Mouse (Mus musculus): ENCODE measurements around the gene Sh2d3c.

The Sh2d3c gene

DNA sequence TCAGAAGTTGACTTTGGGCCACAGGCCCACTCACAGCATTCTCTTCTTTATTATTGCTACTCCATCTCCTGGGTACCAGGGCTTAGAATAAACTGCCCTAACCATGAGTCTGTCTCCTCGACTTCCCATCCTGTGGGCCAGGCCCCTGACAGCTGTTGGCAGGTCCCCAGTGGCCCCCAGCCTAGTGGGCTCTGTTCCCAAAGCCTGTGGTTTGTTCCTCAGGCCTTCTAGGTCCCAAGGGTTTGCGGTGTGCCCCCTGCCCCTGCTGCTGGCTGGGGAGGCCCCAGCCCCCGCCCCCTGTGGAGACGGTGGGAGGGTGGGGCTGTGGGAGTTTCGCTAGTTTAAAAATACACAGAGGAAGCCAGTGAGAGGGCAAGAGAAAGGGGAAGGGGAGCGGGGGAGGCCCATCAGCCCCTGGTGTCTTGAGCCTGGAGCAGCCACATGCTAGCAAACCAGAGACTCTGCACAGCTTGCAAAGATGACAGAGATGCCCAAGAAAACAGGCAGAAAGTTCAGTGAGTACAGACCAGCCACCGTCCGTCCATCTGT is at the start of gene Sh2d3c:
Gene Sh2d3c (plus strand): TSS at position 375 of the 549 bp plus-strand sequence.
- no peak for DNase-seq (ENCODE audit: low spot score in 2 of 2)

DNA sequence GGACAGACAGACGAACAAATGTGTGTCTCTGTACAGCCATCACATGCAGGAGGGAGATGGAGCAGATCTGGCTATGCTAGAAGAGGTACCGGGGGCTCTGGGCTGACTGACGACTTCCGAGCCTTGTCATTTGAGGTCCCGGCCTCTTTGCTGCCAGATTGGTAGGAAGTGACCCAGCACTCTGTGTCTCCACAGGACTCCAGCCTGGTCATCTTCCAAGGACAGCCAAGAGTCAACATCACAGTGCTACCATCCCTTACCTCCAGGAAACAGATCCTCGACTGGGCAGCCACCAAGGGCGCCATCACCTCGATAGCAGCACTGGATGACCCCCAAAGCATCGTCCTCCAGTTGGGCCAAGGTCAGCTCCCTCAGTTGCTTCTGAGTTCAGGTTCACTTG is 49.7 kb upstream of the Sh2d3c start:
- DNase-seq (ENCODE audit: low spot score in 2 of 2): no peak

DNA sequence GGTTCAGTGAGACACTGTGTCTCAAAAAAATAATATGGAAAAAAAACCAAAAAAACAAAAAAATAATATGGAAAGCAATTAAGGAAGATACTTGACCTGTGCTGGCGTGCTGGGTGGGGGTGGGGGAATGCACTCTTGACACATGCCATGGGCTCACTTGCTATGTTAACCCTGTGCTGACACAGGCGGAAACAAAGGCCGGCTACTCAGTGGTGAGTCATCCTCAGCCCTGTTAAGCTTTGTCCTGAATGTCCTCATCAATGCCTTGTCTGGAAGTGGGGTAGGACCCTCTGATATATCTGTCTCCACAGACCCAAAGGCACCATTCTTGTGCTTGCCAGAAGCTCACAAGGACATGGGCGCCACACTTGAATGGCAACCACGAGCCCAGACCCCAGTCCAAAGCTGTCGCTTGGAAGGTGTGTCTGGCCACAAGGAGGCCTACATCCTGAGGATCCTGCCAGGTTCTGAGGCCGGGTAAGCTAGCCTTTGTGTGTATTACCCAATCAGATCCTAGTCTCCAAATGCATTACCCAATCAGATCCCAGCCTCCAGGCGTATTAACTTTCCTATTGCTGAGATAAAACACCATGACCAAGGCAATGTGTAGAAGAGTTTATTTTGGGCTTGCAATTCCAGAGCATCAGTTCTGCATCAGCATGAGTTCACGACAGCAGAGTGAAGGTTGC is 48.8 kb upstream of the Sh2d3c start:
- DNase-seq (ENCODE audit: low spot score in 2 of 2): no peak

DNA sequence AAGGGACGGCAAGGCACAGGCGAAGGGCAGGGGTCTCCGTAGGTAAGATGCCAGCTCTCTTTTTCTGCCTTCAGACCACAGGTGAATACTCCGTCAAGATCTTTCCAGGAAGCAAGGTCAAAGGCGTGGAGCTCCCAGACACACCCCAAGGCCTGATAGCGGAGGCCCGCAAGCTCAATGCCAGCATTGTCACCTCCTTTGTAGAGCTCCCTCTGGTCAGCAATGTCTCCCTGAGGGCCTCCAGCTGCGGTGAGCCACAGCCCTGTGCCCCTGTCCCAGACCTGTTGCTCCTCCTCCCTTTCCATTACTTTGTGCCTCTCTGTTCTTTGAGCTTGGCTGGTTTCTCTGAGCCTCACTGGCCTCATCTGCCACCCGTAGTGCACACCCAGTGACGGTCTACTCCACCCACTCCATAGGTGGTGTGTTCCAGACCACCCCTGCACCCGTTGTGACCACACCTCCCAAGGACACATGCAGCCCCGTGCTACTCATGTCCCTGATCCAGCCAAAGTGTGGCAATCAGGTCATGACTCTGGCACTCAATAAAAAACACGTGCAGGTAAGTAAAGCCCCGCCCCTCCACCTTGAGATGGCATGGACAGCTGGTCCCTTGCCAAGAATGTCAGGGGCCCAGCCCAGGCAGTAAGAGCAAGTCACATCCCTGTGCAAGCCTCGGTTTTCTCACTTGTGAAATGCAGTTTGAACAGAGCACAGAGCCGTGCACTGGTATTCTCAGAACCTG is 47.5 kb upstream of the Sh2d3c start:
- no peak for DNase-seq (ENCODE audit: low spot score in 2 of 2)

DNA sequence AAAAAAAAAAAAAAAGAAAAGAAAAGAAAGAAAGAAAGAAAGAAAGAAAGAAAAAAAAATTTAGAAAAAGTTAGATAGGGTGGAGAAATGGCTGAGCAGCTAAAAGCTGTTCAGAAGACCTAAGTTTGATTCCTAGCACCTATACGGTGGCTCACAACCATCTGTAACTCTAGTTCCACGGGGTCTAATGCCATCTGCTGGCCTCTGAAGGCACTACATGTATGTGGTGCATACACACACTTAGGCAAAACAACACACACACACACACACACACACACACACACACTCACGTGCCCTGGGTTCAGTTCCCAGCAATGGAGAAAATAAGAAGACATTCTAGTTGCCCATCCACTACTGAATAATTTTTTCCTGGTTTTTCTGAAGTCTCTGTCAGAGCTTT is 44.0 kb upstream of the Sh2d3c start:
- DNase-seq (ENCODE audit: low spot score in 2 of 2): no peak

DNA sequence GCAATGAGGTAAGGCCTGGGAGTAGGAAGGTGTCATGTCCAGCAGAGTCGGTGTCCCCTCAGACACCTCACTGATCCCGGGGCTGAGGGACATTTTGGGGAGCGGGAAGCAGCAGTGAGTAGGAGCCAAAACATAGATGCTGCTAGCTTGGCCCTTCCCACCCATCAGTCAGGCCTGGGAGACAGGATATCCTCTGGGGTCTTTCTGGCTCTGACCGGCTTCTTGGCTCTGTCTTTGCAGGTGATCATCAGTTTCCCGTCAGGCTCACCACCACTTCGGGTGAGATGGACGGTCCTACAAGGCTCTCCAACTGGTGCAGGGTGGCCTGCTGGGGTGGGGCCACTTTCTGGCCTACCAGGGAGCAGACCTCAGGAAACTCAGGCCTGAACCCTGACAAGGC is 43.2 kb upstream of the Sh2d3c start:
- DNase-seq (ENCODE audit: low spot score in 2 of 2): no peak

DNA sequence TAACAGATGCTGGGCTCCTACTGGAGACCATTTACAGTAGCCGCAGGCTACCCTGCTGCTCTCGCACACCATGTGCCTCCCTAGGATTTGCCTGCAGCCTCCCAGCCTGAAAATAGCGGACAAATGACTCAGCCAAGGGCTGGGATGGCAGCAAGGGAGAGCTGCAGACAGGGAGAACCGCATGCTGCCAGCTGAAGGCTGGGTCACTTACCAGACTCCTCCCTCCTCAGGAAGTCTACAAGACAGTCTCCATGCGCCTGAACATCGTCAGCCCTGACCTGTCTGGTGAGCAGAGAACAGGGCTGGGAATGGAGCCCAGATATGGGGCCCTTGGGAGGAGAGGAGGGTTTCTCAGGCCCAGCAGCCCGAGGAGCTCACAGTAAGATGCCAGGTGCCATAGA is 40.8 kb upstream of the Sh2d3c start:
- DNase-seq (ENCODE audit: low spot score in 2 of 2): peak; percentile 48 to 68

DNA sequence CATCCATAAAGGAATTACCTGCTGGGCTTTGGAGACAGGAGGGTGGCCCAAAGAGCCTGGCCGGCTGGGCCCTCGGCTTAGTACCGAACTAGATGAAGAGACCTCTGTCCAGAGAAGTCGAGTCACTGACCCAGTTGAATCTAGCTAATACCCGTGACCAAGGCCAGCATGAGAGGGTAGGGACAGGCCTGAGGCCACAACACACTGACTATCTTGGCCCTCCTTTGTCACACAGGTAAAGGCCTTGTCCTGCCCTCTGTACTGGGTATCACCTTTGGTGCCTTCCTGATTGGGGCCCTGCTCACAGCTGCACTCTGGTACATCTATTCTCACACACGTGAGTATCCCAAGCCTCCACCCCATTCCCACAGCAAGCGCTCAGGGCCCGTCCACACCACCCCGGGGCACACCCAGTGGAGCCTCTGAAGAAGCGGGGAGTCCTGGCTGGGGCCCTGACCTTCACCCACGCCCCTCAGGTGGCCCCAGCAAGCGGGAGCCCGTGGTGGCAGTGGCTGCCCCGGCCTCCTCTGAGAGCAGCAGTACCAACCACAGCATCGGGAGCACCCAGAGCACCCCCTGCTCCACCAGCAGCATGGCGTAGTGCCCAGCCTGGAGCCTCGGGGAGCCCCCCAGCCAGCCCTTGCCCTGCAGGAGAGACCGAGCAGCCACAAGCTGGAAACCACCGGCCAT is 39.7 kb upstream of the Sh2d3c start:
- DNase-seq (ENCODE audit: low spot score in 2 of 2): no peak

DNA sequence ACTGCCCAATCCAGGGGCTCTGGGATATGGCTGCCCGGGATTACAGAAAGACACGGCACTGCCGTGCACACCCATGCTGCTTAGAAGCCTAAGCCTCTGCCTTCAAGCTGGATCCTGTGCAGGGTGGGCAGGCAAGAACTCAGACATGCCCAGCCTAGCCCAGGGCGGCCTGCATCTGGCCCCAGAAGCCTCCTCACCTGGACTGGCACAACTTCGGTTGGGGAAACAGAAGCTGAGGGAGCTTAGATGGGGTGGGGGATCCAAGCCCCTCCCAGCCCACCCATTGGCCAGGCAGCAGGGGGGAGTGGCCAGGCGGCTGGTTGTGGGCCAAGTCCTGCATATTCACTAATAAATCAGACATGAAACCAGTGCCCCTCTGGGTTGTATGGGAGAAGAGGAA is 39.1 kb upstream of the Sh2d3c start:
- no peak for DNase-seq (ENCODE audit: low spot score in 2 of 2)

DNA sequence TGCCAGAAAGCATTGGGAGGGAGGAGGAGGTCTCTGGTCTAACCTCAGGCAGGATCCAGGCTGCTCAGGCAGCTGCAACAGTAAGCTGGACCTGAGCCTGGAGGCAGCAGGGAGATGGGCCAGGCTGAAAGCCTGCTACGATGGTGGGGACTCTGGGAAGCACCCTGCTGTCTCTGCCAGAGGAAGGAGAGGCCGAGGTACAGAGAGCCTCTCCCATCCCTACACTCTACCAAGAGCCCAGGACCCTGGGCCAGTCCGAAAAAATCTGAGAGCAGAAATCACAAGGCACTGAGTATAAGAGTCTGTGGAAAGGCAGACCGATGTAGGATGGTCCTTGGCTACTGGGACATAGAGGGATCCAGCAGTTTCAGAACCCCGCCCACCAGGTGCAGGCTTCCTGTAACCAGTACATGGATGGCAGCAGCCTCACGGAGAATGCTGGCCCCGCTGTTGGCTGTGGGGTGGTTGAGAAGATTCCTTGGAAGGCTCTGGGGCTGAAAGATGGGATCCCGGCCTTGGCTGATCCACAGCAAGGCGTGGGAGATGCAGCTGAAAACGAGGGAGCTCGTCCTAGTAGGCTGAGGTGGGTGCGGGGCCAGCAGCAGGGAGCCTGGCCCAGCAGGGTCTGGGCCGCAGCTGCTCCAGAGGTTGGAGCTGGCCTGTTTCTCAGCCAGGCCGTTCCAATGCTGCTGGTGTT is 38.0 kb upstream of the Sh2d3c start:
- DNase-seq (ENCODE audit: low spot score in 2 of 2): no peak

DNA sequence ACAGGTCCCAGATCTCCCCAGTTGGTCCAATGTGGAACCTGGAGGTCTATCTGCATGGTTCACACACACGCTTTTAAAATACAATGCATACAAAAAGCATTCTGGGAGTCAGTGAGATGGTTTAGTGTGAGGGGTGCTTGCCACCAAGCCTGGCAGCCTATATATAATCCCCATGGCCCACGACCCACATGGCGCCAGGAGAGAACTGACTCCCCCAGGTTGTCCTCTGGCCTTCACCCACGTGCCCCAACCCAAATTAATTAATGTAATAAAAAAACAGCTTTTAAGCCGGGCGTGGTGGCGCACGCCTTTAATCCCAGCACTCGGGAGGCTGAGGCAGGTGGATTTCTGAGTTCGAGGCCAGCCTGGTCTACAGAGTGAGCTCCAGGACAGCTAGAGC is 37.2 kb upstream of the Sh2d3c start:
- no peak for DNase-seq (ENCODE audit: low spot score in 2 of 2)

DNA sequence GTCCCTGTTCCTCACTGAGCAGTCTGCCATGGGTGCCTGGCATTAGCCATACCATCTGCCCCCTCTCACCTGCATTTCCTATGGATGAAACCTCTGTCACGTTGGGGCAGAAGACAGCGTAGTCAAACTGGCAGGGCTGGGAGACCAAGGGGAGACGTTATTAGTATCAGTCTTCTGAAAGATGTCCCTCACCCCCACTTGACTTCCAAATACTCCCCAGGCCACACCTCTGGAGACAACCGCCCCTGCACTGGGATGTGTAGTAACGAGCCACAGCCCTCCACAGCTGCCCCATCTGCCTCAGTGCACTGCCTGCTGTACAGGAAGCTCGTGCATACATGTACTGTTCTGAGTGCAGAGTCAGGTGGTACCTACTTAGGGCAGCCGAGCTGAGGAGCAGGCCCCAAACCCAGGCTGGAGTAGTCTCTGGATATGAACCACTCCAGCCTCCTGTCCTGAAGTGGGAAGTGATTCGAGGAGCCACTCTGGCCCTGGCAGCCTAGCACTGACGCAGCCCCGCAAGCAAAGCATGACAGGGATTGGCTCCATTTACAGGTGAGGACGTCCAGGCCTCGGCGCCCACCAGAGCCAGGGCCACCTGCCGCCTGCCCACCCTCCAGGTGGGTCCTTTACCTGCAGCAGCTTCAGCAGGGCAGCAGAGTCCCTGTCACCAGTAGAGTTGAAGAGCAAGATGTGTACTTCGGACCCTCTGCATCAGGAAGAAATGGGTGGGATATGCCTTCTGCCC is 36.0 kb upstream of the Sh2d3c start:
- no peak for DNase-seq (ENCODE audit: low spot score in 2 of 2)

DNA sequence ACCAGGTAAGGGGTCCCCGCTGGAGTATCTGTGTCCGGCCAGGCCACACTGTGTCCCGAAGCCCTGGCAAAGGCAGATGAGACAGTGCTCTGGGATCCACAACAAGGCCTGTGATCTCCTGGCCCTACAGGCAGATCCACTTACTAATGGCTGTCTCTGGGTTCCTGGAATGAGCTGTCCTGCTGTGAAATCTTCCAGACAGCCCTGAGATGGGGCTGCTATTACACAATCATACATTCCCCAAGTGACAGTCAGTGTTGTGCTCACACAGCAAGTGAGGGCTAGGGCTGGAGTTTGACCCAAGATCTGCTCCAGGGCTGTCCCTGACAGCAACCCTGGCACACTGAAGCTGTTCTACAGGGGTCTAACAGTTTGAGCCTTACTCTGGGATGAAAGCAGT is 35.0 kb upstream of the Sh2d3c start:
- no peak for DNase-seq (ENCODE audit: low spot score in 2 of 2)

DNA sequence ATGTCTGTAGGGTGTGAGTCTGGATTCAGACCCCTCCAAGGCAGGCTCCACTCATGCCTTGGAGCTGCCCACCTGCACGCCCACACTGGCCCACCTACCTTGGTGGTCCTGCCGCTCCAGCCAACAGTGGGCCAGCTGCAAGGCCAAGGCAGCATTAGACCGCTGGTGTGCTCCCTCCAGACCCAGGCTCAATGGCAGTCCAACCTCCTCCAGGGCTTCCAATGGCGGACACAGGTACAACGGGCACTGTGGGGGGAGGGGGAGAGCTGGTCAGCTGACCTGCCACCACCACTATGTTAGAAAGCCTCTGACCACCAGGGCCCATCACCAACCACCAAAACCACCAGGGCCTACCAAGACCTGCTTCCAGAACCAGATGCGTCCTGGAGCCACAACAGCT is 34.2 kb upstream of the Sh2d3c start:
- DNase-seq (ENCODE audit: low spot score in 2 of 2): no peak

DNA sequence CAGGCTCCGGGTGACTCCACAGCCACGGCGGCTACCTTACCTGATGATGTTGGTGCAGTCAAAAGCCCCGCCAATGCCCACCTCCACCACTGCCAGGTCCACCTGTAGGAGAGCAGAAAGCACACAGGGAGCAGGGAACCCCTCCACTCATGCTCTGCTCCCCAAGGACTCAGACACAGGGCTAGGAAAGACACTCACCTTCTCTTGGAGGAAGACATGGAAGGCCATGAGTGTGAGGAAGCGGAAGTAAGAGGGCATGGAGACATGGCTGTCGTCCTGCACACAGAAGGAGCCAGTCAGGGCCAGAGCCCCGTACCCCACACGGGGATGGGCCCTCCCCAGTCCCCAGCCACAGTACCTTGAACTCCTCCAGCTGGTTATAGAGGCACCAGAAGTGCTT is 33.3 kb upstream of the Sh2d3c start:
- DNase-seq (ENCODE audit: low spot score in 2 of 2): no peak

DNA sequence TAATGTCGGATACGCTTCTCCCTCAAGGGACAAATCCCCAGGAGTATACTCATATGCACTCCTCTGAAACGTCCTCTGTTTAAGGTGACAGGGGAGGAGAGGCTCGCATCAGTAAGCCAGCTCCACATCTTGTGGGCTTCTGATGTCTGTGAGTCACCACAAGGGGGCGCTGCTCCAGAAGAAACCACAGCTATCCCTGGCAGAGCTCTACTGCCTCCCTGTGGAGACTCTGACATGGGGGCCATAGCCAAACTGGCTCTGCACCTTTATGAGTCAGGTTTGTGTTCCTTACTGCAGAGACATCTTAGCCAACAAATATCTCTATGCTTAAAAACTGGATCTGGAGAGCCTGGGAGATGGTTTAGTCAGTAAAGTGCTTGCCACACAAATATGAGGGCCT is 31.4 kb upstream of the Sh2d3c start:
- DNase-seq (ENCODE audit: low spot score in 2 of 2): peak in 1 of 2 experiments; percentile 93

DNA sequence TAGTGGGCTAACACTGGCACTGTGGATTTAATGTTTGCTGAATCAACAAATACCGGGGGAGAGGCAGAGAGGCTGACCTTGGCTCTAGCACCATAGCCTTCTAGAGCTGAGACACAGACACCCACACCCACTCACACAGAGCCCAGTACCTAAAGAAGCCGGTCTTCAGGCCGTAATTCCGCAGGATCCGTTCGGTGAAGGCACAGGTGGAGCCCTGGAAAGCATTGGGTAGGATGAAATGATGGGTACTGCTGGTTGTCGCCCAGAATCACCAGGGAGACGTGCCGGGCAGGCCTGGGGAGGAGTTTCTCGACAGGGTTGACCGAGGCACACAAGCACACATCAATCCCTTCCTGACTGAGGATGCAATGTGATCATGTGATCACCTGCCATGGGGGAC is 29.8 kb upstream of the Sh2d3c start:
- no peak for DNase-seq (ENCODE audit: low spot score in 2 of 2)

DNA sequence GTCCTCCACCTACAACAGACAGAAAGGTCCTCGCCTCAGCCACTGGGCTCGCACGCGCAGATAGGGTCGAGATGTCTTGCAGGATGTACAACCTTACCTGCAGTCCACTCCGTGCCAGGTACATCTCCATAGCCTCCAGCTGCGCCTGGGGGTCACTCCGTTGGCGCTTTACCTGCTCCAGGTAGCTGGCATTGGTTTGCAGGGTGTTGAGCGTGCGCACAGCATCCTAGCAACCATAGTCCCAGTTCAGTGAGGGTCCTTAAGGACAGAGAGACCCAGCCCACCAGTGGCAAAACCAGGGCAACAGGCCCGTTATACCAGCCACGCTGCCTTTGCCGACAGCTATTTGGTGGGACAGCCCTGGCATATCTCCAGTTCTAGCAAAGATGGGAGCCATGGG is 28.4 kb upstream of the Sh2d3c start:
- DNase-seq (ENCODE audit: low spot score in 2 of 2): no peak

DNA sequence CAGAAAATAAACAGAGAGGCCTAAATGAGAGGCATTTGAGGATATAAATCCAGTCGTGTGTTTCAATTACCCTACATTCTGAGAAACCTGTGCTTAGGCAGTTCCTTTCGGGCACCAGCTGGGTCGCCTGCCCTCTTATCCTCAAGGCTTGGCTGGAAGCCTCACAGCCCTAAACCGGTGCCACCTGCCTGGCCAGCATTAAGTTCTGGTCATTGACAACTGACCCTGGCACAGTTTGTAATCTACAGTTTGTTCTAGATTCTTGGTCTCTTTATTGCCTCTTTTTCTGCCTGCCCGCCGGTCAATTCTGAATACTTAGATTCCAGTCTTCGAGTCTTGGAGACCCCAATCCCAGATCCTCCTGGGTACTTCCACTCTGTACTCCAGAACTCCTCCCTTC is 27.6 kb upstream of the Sh2d3c start:
- no peak for DNase-seq (ENCODE audit: low spot score in 2 of 2)

DNA sequence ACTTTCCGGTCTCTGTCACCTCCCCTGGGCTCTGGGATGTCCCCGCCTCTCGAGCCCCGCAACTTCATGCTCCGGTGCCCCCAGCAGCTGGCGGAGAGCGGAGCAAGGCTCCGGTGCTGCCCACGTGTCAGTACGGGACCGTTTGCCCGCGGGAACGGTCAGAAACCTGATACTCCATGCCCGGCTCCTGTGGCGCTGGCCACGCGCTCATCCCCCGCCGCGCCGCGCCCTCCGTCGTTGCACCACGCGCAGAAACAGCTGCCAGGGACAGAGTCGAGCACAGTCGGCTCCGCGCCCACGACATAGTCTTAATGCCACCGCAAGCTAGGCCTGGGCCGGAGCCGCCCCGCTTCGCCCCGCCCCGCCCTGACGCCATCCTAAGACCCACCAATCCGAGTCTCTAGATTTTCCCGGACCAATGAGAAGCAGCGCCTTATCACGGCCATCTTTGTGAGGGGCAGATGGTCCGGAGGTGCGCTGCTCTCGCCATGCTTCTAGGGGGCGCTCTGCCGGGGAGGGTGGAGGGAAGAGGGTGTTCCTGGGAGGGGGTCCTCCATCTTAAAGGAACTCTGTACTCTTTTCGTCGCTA is 26.9 kb upstream of the Sh2d3c start:
- peak; percentile 94 to 96 for DNase-seq (ENCODE audit: low spot score in 2 of 2)

DNA sequence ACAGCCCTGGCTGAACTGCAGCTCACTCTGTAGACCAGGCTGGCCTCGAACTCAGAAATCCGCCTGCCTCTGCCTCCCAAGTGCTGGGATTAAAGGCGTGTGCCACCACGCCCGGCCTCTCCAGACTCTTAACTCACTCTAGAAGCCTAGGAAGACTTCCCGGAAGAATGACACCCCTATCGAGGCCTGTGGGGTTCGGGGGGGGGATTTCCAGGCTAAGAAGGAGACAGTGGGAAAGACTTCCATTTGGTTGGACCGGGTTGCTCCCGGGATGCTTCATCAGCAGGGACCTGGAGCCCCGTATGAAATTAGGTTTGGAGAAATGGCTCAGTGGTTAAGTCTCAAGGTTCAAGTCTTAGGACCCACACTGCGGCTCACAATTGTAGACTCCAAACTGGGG is 26.2 kb upstream of the Sh2d3c start:
- DNase-seq (ENCODE audit: low spot score in 2 of 2): no peak
